Mouse (Mus musculus) urinary bladder, adult 2 months (tissue): ENCODE measurements around the gene Sox8. TPM values are rescaled to one million over a fixed set of nuclear protein-coding genes. Genes with fewer than 3 reads are reported as not detected.

Experiments used
- DNase-seq: peaks from one replicate; pipeline ENCODE4 v3.0.0; 2022; ENCODE audit warnings: low spot score
- polyA plus RNA-seq: library from polyadenylated mRNA; depleted of rRNA; stranded (reverse); fragments of >200 nt; gene quantifications from 2 replicates; pipeline ENCODE4 v1.2.3, GENCODE M21; 2012

The Sox8 gene
- polyA plus RNA-seq, 1 experiment, result 1.5 TPM

GRCm38 (mm10) chr17:25579332-25580047 is 9.0 kb upstream of the Sox8 start:
- no peak for DNase-seq

DNA sequence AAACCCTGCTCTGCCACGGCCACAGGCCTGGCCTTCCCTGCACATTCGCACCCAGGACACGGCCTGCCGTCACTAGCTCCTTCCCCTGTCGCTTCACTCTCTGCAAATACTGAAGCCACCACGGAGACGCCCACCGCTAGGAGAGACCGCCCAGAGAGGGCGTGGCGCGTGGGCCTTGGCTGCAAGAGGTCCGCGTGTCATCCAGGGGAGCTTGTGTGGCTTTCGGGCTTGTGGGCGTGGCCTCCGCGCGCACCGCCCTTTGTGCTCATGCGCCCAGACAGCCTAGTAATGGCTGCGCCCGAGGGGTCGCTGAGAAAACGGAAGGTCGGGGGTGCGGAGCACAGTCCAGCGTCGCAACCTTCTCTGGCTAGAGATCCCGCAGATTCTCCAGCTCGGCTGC is 8.4 kb upstream of the Sox8 start, which contains the start of gene Lmf1:
Gene Lmf1 (plus strand): TSS at position 166 of the 400 bp plus-strand sequence.
- DNase-seq, result peak; percentile 85

- no peak for DNase-seq
Measured at GRCm38 (mm10) chr17:25577702-25578101, 7.2 kb upstream of the Sox8 start.

DNA sequence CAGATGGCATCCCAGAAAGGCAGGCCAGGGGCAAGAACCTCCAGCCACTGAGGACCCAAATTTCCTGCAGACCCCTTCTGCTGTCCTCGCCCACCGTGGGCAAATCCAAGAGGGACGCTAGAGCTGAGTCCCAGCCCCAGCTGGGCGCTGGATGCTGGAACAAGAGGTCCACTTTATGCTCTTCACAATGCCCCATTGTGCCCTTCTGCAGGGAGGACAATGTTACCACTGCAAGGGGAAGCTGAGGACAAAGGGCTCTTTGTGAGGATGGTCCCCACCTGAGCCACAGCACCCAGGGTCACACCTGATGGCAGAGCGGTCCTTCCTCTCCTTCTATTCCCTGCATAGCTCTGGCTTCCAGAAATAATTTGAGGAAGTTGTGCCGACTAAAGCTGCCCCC is 6.8 kb upstream of the Sox8 start:
- DNase-seq, result no peak

DNA sequence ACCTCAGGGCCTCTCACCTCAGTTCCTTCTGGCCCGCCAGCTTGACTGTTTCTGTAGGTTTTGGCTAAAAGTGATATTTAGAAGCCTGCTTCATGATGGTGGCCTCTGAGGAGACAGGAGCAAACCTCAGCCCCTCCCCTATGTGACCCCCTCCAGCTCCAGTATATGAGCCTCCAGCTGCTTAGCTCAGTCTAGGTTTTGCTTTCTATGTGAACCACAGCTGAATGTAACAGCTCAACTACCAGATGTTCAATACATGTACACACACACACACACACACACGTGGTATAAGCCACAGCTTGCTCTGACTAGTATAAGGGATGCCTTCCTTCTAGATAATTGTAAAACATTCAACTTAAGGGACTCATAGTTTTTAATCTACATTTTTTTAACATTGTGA is 5.5 kb upstream of the Sox8 start:
- DNase-seq, result no peak

GRCm38 (mm10) chr17:25575208-25575971 is 4.9 kb upstream of the Sox8 start:
- DNase-seq, result no peak

DNA sequence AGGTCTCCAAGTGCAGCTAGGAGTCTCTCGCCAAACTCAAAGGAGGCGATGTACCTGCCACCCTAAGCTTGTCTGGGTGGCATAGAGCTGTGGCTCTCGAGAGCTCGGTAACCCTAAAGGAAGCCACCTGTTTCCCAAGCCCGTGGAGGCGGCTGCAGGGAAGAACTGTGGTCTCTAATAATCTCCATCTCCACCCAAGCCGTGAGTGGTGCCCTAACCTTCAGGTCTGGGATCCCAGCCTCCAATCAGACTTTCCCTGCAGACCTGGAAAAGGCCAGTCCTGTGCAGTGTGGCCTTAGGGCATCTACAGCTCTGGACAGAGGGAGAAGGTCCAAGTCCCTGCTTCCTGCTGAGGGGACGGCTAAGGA is 951 bp upstream of the Sox8 start:
- no peak for DNase-seq

DNA sequence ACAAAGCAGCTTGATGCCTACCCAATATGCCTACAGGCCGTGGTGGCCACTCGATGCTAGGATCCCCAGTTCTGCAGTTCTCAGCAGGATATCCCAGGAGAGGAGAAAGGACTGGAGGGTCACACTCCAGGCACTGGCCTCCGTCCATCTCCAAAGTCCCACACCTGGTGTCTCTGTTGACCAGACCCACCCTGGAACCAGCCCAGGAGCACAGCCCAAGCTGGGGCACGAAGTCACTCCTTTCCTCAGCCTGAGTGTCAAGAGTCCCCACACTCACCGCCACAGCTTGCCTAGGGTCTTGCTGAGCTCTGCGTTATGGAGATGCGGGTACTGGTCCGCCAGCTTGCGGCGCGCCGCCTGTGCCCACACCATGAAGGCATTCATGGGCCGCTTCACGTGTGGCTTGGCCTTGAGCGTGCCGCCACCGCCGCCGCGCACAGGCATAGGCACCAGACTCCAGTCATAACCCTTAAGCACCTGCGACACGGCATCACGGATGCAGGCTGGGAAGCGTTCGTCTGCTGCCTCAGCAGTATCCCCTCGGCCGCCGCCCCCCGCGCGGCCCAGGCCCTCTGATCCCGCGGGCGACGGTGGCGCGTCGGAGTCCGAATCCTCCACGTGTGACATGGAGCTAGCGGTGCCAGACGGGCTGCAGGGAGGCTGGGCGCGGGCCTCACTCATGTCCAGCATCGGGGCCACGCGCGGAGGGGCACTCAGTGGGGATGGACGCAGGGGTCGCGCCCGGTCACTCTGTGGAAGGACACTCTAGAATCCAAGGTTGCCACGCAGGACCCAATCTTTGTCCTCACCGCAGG is 446 bp downstream of the Sox8 start:
- DNase-seq, result no peak

- DNase-seq, result no peak
Measured at GRCm38 (mm10) chr17:25568880-25569279, 1.6 kb downstream of the Sox8 start.

- no peak for DNase-seq
Measured at GRCm38 (mm10) chr17:25568206-25568605, 2.3 kb downstream of the Sox8 start.

DNA sequence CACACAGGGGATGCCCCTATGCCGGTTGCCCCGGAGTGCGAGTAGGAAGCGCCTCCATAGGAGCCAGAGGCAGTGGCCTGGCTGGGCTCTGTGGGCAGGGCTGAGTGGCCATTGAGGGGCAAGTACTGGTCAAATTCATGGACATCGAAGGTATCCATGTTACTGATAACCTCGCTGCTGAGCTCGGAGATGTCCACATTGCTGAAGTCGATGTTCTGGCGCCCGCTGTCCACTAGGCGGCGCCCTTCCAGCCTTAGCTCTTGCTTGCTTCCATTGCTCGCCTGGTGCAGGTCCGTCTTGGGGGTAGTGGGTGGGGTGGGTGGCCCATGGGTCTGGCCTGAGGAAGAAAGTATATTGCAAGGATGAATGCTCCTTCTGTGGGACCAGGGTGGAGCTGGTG is 2.7 kb downstream of the Sox8 start:
- no peak for DNase-seq

DNA sequence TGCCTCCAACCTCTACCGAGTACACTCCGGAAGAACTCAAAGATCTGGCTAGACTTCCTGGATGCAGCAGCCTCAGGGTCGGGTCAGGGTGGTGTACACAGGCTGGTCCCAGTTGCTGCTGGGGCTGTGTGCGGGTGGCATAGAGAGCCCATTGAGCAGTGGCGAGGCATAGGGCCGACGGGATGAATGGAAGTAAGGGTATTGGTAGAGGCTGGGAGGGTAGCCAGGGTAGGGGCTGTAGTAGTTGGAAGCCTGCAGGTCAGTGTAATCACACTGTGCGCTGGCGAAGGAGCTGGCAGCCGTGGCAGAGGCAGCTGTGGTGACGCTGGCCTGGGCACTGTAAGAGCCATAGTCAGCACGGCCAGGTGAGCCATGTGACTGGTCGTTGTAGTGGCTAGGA is 3.2 kb downstream of the Sox8 start:
- DNase-seq, result no peak

DNA sequence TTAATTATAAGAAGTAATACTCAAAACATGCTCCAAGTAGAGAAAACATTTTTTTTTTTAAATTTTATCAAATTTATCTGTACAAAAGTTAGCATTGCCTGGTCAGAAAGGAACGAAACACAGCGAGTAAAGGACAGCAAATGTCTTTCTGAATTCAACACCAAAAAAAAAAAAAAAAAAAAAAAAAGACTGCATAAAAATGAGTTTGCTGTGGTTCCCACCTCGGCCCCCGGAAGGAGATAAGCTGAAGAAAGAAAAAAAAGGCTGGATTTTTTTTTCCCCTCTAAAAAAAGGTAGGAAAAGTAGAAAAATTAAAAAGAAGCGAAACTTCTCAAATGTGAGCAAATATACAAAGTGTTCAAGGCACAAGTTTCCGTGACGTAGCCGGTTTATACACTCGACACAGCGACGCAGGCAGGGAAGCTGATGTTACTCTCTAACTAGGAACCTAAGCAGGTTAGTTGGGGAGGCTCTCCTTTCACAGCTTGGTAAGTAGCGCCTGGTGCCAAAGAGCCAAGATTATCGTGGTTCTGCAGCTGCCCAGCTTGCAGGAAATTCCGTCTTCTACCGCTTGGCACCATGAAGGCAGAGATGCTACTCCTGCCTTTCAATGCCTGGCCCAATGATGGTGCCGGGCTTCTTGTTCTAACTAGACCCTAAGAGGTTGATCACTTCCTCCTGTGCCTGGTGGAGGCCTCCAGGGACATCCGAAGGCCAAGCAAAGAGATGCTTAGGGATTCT is 4.5 kb downstream of the Sox8 start:
- no peak for DNase-seq

- DNase-seq, result no peak
Measured at GRCm38 (mm10) chr17:25565244-25565643, 5.2 kb downstream of the Sox8 start.

GRCm38 (mm10) chr17:25564481-25564880 is 6.0 kb downstream of the Sox8 start:
- no peak for DNase-seq

DNA sequence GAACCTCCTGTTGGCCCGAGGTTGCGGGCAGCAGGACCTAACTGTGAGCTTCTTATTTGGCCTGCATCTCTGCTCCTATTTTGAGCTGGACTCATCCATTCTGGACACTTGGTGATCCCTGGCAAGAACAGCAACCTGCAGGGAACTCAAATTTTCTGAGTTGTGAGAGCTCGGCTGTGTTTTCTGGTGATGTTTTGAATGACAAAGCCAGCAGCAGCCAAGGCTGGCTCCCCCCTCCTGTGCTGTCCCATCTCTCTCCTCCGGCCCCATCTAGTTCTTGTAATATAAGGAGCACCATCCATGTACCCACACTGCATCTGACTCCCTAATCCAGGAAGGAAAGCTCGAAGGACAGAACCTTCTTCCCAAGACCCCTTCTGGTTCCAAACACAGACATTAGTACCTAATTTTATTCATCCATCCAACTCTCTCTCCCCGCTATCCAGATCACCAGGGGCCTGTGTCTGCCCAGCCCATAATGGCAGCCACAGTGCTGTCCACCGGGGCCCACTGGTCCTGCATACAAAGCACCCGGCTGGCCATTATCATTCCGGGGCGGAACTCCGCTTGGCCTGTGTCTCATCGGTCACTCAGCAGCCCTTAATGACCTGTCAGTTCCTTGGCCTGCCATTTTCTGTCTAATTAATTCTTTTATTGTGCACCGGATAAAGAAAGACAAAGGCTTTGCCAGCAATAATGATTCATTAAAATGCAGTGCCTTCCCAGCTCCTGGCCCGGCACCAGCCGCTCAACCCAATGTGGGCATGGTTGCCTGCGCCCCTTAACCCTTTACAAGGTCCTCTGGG is 9.1 kb downstream of the Sox8 start:
- no peak for DNase-seq

DNA sequence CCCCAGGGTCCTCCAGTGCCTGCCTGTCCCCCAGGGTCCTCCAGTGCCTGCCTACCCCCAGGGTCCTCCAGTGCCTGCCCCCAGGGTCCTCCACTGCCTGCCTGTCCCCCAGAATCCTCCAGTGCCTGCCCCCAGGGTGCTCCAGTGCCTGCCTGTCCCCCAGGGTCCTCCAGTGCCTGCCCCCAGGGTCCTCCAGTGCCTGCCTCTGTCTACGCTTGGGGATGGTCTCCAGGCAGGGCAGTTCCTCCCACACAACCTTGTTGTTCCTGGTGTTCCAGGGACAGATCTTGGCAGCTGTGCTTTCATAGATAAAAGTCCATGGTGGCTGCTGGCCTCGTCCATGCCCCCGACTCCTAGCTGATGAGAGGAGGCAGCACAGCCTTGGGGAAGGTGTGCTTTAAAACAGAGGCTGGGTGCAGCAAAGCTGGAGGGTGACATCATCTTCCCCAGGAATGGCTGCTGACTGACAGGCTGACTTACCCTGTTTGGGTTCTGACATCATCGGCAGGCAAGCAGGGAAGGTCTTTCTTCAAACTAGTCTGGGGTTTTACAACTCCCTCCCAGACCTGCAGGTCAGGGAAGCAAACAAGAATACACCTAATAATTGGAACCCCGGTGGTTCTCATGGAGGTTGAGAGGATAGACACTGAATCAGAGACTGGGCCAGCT is 9.8 kb downstream of the Sox8 start:
- no peak for DNase-seq

DNA sequence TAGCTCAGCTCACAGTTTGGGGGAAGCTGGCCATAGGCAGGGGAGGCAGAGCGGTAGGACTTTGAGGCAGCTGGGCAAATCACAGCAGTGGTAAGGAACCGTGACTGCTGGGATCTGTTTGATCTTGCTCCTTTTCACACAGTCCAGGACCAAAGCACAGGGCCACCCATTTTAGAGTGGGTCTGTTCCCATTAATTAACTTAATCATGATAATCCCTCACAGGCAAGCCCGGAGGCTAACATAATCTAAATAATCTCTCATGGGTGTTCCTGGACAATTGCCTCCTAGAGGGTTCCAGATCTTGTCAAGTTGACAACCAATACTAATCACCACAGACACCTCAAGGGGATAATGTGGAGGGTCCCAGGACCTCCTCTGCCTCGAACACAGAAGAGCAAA is 10.9 kb downstream of the Sox8 start:
- no peak for DNase-seq

DNA sequence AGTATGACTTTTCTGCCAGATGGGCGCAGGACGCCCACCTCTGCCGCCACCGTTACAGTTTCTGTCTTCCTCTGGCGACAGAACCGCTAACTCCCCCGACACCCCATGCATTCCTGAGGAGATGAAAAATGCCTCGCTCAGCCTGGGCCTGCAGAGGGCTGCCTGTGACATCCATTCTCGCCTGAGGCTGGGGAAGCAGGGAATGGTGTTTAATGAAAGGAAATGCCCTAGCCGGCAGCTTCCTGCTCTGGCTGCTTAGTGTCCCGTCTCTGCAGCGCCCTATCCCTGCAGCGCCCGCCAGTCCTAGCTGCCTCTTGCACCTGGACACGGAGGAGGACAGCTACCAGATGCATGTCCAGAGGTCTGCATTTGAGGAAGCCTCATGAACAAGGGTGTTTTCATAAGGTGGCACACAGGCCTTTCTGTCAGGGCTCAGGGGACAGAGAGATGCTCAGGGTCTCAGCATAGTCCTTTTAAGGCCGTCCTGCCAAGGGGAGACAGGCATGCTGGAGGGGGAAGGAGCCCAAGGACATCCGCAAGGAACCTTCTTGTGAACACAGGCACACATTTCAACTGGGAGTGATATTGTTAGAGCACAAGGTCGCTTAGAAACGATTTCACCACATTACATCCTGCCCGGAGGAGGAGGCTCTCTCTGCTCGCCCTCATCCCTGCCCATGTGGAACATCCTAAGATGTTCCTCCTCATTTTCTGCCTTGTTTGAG is 13.7 kb downstream of the Sox8 start:
- DNase-seq, result no peak
